Mouse (Mus musculus) embryonic facial prominence, embryonic 12.5 days (tissue): ENCODE data around the gene Gm17018. TPM values are rescaled to one million over a fixed set of nuclear protein-coding genes. Genes with fewer than 3 reads are reported as not detected.
"Not testable (repeated sequence)": the region's sequence is repeated elsewhere in the genome, so short reads cannot be mapped to it uniquely, and the experiment has no call there.

Experiments used
- ATAC-seq: fragments of 200-750 bp; cut with Nextera tagmentation; 2 replicates; pipeline ENCODE4 v1.8.0; 2017; ENCODE audit not compliant: insufficient number of reproducible peaks, insufficient read depth, low FRiP score, low TSS enrichment
- H3K27ac ChIP-seq: fragments of 300-500 bp; sonication (generic); 2 replicates; pipeline ENCODE4 v1.5.1; 2016; ENCODE audit warnings: mild to moderate bottlenecking
- H3K27me3 ChIP-seq: fragments of 300-500 bp; sonication (generic); 2 replicates; pipeline ENCODE4 v1.6.1; 2016; ENCODE audit warnings: mild to moderate bottlenecking, moderate library complexity
- H3K36me3 ChIP-seq: fragments of 300-500 bp; sonication (generic); 2 replicates; pipeline ENCODE4 v1.6.1; 2016; ENCODE audit warnings: mild to moderate bottlenecking
- H3K4me1 ChIP-seq: fragments of 300-500 bp; sonication (generic); 2 replicates; pipeline ENCODE4 v1.6.1; 2016
- H3K4me2 ChIP-seq: fragments of 300-500 bp; sonication (generic); replicated peaks from 2 replicates; pipeline ENCODE4 v1.6.1; 2016; ENCODE audit warnings: mild to moderate bottlenecking, moderate library complexity
- H3K4me3 ChIP-seq: fragments of 300-500 bp; sonication (generic); 2 replicates; pipeline ENCODE4 v1.5.1; 2016; ENCODE audit warnings: mild to moderate bottlenecking
- H3K9ac ChIP-seq: fragments of 300-500 bp; sonication (generic); 2 replicates; pipeline ENCODE4 v1.6.1; 2016; ENCODE audit warnings: mild to moderate bottlenecking, moderate library complexity
- H3K9me3 ChIP-seq: fragments of 300-500 bp; sonication (generic); 2 replicates; pipeline ENCODE4 v1.6.1; 2016; ENCODE audit warnings: mild to moderate bottlenecking, moderate library complexity
- WGBS: fragments of 180-500 bp; shearing (Covaris S2); methylation state at CpG from one replicate; pipeline ENCODE4 v1.1.7; 2016; 5-methylcytosine and 5-hydroxymethylcytosine counted together
- polyA plus RNA-seq: library from polyadenylated mRNA; unstranded; fragments of >200 nt; fragmentation: Nextera tagmentation; extraction: Ambion mirVana; gene quantifications from 2 replicates; pipeline ENCODE4 v1.2.1, GENCODE M21; 2016

Gm17018 gene
- polyA plus RNA-seq, 1 experiment from 2014 or later, result 43.8 TPM

DNA sequence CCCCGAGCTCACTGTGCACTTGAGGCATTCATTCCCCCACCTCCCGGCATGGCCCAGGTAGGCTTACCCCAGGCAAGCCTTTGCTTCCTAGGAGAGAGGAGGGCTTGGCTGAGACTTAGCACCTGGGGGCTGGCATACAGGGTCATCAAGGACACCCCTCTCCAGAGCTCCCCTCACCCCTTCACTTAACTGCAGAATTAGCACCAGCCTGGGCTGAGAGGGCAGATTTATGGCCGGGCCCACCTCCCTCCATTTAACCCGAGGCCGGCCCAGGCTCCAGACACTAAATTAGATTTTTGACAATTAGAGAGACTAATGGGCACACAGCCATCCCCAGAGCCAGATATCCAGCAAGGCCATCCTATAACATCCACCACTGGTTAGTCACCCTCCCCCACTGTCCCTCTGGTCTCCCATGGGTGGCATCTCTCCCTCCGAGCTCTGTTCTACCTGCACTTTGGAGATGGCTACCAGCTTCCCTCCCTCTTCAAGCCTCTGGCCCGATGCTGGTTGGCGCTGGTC, 25.1 kb upstream of the Gm17018 start:
- no peaks in the 10 kb centered on the region for H3K9me3 ChIP-seq
- 0 out of 2 replicates have a peak, but pooled peaks cover under 1% of the 10 kb centered on the region for H3K36me3 ChIP-seq

DNA sequence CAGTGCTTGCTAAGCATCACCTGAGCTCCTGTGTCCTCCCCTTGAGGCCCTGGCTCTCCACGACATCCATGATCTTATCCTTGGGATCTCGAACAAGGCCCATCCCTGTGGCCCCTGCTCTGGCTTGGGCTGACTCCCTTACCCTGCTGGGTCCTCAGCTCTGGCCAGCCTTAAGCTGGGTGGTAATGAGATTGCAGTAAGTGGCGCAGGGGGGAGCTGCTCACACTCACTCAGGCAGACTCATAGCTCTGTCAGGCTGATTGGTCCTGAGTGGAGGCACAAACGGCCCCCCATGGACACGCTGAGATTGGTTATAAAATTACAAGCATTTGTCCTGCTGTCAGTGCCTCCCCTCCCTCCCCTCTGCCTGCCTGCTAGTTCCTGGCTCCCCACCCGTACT, 24.5 kb upstream of the Gm17018 start:
- Histone ChIP-seq H3K9ac (no peak overlapping the region), H3K4me1 (0 out of 2 replicates have a peak, but pooled peaks cover under 1% of the 10 kb centered on the region), H3K27me3 (peaks cover 13% of the 10 kb centered on the region), H3K36me3 (no peaks in the 10 kb centered on the region), H3K4me2 (no peak overlapping the region), H3K27ac (no peak overlapping the region), H3K9me3 (no peaks in the 10 kb centered on the region), H3K4me3 (no peak overlapping the region)
- ATAC-seq, result no peak
- 60% methylated on average over 6 of the region's 6 CpGs for WGBS

More for the DNA sequence above, 25.1 kb upstream of the Gm17018 start:
- no peak overlapping the region for H3K4me3 ChIP-seq
- 80% methylated on average over 8 of the region's 8 CpGs for WGBS
- H3K27ac ChIP-seq, result no peak overlapping the region
- peaks cover 6% of the 10 kb centered on the region for H3K27me3 ChIP-seq
- ATAC-seq, result no peak
- no peak overlapping the region for H3K4me2 ChIP-seq
- H3K4me1 ChIP-seq, result no peaks in the 10 kb centered on the region
- no peak overlapping the region for H3K9ac ChIP-seq

DNA sequence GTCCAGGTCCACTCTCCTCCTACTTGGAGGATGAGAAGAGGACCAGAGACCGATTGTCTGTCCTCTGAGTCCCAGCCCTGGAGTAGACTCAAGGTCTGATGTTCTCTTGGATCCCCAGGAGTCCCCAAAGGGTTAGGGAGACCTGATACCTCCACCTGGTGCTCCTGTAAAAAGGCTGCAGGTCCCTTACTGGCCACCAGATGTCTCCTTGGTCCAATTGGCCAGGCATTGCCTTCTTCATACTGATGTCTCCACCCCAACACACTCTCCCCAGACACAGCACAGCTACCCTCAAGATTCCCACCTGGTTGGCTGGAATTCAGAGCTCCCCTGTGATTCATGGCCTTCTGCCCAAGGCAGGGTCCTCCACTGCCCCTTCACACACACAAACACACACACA, 22.9 kb upstream of the Gm17018 start:
- WGBS, result 32% methylated on average over 1 of the region's 1 CpGs
- no peak for ATAC-seq
- no peak overlapping the region for H3K27ac ChIP-seq

DNA sequence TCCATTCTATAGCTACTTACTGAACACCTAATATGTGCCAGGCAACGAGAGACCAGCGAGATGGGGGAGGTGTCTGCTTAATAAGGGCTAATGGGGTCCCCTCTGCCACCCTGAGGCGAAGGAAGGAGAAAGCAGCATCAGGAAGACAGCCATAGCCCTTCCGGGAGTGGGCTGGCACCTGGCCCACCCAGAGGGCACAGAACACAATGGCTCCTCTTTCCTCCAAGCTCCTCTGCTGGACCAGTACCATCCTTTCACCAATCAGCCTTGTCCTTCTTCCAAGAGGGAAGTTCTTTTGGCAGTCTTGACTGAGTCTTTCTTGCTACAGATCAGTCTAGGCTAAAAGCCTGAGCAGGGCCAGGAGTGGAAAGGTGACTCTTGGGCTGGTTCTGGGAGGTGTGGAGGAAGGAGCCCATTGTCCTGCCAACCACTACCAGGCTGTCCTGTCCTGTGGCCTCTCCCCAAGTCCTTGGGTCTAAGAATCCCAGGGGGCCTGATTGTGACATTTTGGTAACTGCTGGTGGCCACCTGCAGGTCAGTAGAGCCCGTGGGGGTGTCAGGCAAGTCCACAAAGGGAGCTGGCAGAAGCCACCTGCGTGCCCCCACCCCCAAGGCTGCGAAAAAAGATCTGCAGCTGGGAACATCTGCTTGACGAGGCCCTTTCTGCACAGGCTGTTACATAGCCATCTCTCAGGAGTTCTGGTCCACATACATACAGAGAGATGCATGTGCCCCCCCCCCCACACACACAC, 19.6 kb upstream of the Gm17018 start:
- Histone ChIP-seq H3K4me2 (peak overlapping the region; percentile 90), H3K9ac (peak overlapping the region; percentile 52), H3K36me3 (no peaks in the 10 kb centered on the region), H3K27ac (no peak overlapping the region), H3K4me3 (peak overlapping the region; percentile 39), H3K27me3 (peaks cover 53% of the 10 kb centered on the region), H3K9me3 (no peaks in the 10 kb centered on the region), H3K4me1 (peaks cover 19% of the 10 kb centered on the region; the same call in 1 of the 2 replicates)
- 27% methylated on average over 8 of the region's 8 CpGs for WGBS
- no peak for ATAC-seq

More for the DNA sequence above, 22.9 kb upstream of the Gm17018 start:
- Histone ChIP-seq H3K9me3 (no peaks in the 10 kb centered on the region), H3K4me1 (0 out of 2 replicates have a peak, but pooled peaks cover 9% of the 10 kb centered on the region), H3K9ac (no peak overlapping the region), H3K4me2 (no peak overlapping the region), H3K27me3 (peaks cover 28% of the 10 kb centered on the region), H3K36me3 (no peaks in the 10 kb centered on the region), H3K4me3 (no peak overlapping the region)

DNA sequence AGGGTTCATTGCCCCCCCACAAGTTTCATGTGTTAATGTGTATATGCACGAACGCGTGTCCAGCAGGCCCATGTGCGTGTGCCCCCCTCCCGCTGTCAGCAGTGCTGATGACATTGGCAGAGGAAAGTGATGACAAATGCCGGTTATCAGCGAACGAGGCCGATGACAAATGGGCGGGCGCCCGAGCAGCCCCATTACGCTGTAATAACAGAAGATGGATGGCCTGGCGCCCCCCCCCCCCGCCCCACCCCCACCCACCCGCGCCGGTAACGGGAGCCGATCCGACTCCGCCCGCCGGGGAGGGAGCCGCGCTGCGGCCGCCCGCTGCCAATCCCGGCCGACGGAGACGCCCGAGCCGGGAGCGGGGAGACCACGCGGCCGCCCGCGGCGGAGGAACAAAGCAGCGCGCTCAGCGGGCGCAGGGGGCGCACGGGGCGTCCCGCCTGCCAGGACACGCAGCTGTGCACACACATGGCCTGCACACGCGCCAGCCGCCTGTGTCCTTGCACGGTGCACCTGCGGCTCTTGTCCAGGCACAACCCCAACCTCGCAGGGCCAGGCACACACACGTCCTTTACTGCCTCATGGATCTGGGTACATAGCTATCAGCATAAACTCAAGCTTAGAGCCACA, 18.9 kb upstream of the Gm17018 start:
- Histone ChIP-seq H3K9ac (peak overlapping the region; percentile 52), H3K9me3 (no peaks in the 10 kb centered on the region), H3K4me3 (peak overlapping the region; percentile 39), H3K27me3 (peaks cover 58% of the 10 kb centered on the region), H3K27ac (no peak overlapping the region), H3K36me3 (no peaks in the 10 kb centered on the region), H3K4me1 (peaks cover 19% of the 10 kb centered on the region; the same call in 1 of the 2 replicates), H3K4me2 (peak overlapping the region; percentile 90)
- WGBS, result under 1% methylated on average over 52 of the region's 58 CpGs
- no peak for ATAC-seq

DNA sequence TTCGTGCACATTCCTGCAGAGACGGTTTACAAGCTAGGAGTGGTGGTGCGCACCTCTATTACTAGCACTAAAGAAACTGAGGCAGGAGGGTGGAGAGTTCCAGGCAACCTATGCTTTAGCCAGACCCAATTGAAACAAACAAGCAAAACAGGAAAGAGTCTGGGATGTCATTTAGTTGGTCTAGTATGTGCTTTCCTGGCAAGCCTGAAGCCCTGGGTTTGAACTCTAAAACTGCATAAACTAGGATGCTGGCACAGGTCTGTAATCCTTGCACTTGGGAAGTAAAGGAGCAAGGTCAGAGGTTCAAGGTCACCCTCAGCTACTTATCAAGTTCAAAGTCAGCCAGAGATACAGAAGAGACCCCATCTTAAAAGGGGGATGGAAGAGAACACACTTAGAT, 18.4 kb upstream of the Gm17018 start:
- no peak overlapping the region for H3K27ac ChIP-seq

DNA sequence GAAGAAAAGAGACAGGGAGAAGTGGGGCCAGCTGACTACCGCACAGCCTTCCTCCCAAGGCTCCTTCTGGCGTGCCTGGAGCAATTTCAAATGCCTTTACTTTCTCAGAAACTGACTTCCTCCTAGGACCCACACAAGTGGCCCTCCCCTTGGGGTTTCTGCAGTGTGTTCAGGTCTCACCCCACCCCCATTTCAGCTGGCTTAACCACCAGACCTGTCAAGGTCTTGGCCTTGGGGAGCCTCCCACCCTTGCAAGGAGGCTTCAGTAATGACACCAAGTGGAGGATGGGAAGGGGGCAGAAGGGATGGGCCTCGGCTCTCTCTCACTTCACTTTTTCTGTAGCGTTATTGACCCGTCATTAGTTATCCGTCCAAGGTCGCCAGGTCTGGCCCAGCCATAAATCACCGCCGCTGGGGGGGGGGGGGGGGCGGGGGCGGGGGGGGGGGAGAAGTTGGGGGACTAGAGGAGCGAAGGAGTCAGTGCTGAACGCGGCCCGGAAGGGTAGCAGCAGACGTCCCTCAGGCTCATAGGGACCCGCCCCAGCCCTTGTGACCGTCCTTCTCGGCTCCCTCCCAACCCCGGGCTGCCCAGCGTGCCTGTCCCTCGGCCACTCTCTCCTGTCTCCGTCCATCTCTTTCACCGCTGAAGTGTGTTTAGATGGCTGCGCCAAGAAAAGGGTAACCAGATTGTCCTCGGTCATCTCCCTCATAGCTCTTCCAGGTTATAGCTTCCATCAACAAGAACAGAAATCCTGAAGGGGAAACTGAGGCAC, 16.1 kb upstream of the Gm17018 start:
- H3K4me2 ChIP-seq, result peak overlapping the region; percentile 77
- no peaks in the 10 kb centered on the region for H3K9me3 ChIP-seq
- no peak overlapping the region for H3K27ac ChIP-seq
- ATAC-seq, result no peak
- H3K36me3 ChIP-seq, result no peaks in the 10 kb centered on the region
- peaks cover 24% of the 10 kb centered on the region; the same call in 1 of the 2 replicates for H3K4me1 ChIP-seq
- WGBS, result 2% methylated on average over 22 of the region's 26 CpGs
- H3K27me3 ChIP-seq, result peaks cover 59% of the 10 kb centered on the region
- peak overlapping the region; percentile 32; the same call in 1 of the 2 replicates for H3K9ac ChIP-seq
- H3K4me3 ChIP-seq, result peak overlapping the region; percentile 34

More for the DNA sequence above, 18.4 kb upstream of the Gm17018 start:
- H3K4me1 ChIP-seq, result peaks cover 19% of the 10 kb centered on the region; the same call in 1 of the 2 replicates
- no peak for ATAC-seq
- 20% methylated on average over 3 of the region's 3 CpGs for WGBS
- H3K4me2 ChIP-seq, result peak overlapping the region; percentile 90
- H3K4me3 ChIP-seq, result peak overlapping the region; percentile 39
- peak overlapping the region; percentile 52; the same call in 1 of the 2 replicates for H3K9ac ChIP-seq
- H3K27me3 ChIP-seq, result peaks cover 58% of the 10 kb centered on the region
- H3K9me3 ChIP-seq, result no peaks in the 10 kb centered on the region
- H3K36me3 ChIP-seq, result no peaks in the 10 kb centered on the region

DNA sequence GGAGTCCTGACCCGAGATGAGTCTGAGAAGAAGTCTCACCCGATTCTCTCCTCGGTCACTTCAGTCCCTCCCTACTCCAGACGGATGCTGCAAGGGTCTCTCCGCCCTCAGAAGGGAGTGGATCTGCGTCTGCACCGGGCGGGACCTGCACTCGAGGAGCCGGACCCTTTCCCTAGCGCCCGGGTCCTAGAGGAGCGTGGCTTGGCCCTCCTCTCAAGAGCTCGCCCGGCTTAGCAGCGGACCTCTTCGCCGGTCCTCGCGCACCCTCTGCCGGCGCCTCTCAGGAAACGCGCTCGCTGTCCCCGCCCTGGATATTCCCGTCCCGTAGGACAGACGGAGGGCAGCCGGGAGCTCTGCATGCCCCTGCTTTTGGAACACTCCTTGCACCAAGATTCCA, 15.5 kb upstream of the Gm17018 start:
- Histone ChIP-seq H3K4me2 (peak overlapping the region; percentile 77), H3K9ac (peak overlapping the region; percentile 32; the same call in 1 of the 2 replicates), H3K4me3 (peak overlapping the region; percentile 34), H3K9me3 (no peaks in the 10 kb centered on the region), H3K27me3 (peaks cover 59% of the 10 kb centered on the region), H3K4me1 (peaks cover 24% of the 10 kb centered on the region; the same call in 1 of the 2 replicates), H3K27ac (no peak overlapping the region), H3K36me3 (no peaks in the 10 kb centered on the region)
- peak; percentile 57 for ATAC-seq
- WGBS, result under 1% methylated on average over 30 of the region's 30 CpGs

DNA sequence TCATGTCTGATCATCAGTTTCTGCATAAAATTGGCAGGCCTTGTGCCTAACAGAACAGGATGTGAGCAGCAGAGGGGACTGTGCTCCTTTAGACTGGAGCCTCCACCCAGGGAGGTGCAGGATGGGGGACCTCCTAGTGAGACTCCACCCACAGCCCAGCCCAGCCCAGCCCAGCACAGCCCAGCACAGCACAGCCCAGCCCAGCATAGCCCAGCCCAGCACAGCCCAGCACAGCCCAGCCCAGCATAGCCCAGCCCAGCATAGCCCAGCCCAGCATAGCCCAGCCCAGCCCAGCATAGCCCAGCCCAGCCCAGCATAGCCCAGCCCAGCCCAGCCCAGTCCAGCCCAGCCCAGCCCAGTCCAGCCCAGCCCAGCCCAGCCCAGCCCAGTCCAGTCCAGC, 12.2 kb upstream of the Gm17018 start:
- Histone ChIP-seq H3K27me3 (peaks cover 27% of the 10 kb centered on the region), H3K36me3 (peaks cover 10% of the 10 kb centered on the region), H3K4me1 (peaks cover 15% of the 10 kb centered on the region; the same call in 1 of the 2 replicates)
- not testable (repeated sequence) for H3K4me2 ChIP-seq, H3K9ac ChIP-seq, H3K9me3 ChIP-seq, H3K27ac ChIP-seq, ATAC-seq, H3K4me3 ChIP-seq

DNA sequence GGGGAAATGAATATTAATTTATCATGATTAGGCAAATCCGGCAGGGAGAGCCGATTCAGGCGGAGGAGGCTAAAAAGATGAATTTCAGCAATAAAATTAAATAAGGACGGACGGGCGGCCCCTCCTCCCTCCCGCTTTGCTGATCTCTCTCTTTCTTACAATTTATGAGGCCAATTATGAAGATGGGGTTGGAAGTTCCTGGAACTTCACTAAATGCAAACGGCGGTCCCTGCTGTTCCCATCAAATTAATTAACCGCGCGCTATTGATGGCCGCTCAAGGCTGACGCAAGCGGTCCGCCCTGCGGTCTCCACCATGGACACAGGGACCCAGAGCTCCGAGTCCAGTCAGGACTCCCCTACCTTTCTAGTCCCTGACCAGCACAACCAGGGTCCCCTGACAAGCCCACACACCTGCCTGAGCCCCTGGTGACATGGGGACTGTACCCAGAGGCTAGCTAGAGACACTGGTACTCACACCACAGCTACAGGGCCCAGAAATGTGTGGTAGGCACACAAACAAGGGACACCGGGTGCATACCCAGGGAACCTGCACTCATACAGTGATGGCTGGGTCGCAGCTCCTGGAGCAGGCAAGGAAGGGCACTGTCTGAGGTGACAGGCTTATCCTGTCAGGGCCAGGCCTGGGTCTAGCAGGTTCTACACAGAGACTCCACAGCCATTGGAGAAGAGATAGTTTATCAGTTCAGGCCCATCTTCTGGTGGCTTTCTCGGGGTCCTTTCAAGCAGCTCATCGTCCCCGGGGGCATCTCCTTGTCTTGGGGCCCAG, 11.1 kb upstream of the Gm17018 start:
- no peak overlapping the region for H3K27ac ChIP-seq
- no peak for ATAC-seq
- no peak overlapping the region for H3K9ac ChIP-seq
- no peak overlapping the region for H3K4me3 ChIP-seq
- no peaks in the 10 kb centered on the region for H3K9me3 ChIP-seq
- H3K4me2 ChIP-seq, result no peak overlapping the region
- 80% methylated on average over 23 of the region's 23 CpGs for WGBS
- H3K4me1 ChIP-seq, result peaks cover 10% of the 10 kb centered on the region; the same call in 1 of the 2 replicates
- H3K36me3 ChIP-seq, result peaks cover 22% of the 10 kb centered on the region
- peaks cover 17% of the 10 kb centered on the region; the same call in 1 of the 2 replicates for H3K27me3 ChIP-seq
